ENCODE assay signal across 14 mouse cellular contexts in genomic region chr7:46563801-46564200, GRCm38 (mm10).
A peak's percentile ranks its signal among the peaks of the same experiment; 100 is the strongest.
DNase-seq lines count a peak whose midpoint lies in the region; ATAC-seq and TF ChIP-seq lines count a peak whose summit lies in the region.
"Had no signal": no experiment of that assay in that cellular context is flagged by ENCODE, and none has a peak within 500 bp of the region (broad histone marks: within the 10 kb centered on the region; RNA-seq: fewer than 3 reads in every experiment).

No protein-coding gene starts in this region.

- H3K9ac ChIP-seq in intestine, postnatal 0 days (ENCODE audit: low read depth, low read length): no peak overlapping the region
- H3K9ac ChIP-seq in intestine, embryonic 15.5 days: no peak overlapping the region
- no peak overlapping the region for H3K9ac ChIP-seq in midbrain, embryonic 11.5 days (ENCODE audit: low read length)
- no peak overlapping the region for H3K9ac ChIP-seq in midbrain, embryonic 13.5 days (replicated peaks)
- H3K9ac ChIP-seq in forebrain, embryonic 16.5 days (replicated peaks; ENCODE audit: low read depth, low read length): no peak overlapping the region
- H3K9ac ChIP-seq: stomach, embryonic 15.5 days had no signal

- peak; percentile 72 for DNase-seq in midbrain, embryonic 11.5 days (ENCODE audit: low spot score, missing footprints)
- DNase-seq in ES-CJ7 (ENCODE audit: low read depth, low spot score): peak; percentile 49
- peak; percentile 39 for DNase-seq in induced T-regulatory cell, adult 2 months (ENCODE audit: low read depth)
- DNase-seq in gastrocnemius, postnatal 4 days (ENCODE audit: low spot score in 2 of 2): no peak
- DNase-seq: cerebellum, adult 9-11 months; heart, postnatal 4 days; kidney, postnatal 4 days had no signal

- H3K4me1 ChIP-seq in intestine, postnatal 0 days (replicated peaks; ENCODE audit: control insufficient read depth, insufficient read depth, low read length): no peaks in the 10 kb centered on the region
- no peaks in the 10 kb centered on the region for H3K4me1 ChIP-seq in intestine, embryonic 15.5 days (replicated peaks)
- H3K4me1 ChIP-seq in midbrain, embryonic 11.5 days (ENCODE audit: control insufficient read depth, insufficient read depth, low read length): no peaks in the 10 kb centered on the region
- no peaks in the 10 kb centered on the region for H3K4me1 ChIP-seq in midbrain, embryonic 13.5 days (replicated peaks)
- H3K4me1 ChIP-seq in forebrain, embryonic 16.5 days (replicated peaks; ENCODE audit: control insufficient read depth, insufficient read depth, low read length): no peaks in the 10 kb centered on the region
- H3K4me1 ChIP-seq: embryonic facial prominence, embryonic 10.5 days; stomach, embryonic 15.5 days had no signal

- ATAC-seq in intestine, postnatal 0 days: no peak
- no peak for ATAC-seq in intestine, embryonic 15.5 days
- ATAC-seq in midbrain, embryonic 11.5 days (ENCODE audit: low FRiP score): no peak
- no peak for ATAC-seq in midbrain, embryonic 13.5 days
- no peak for ATAC-seq in forebrain, embryonic 16.5 days
- ATAC-seq: intestine, embryonic 16.5 days had no signal

- TF ChIP-seq CTCF in intestine, postnatal 0 days (IDR thresholded peaks at IDR 0.05; ENCODE audit: low read depth): peak; percentile 49; the same call in 1 of the 2 replicates

- no peak overlapping the region for H3K4me2 ChIP-seq in intestine, postnatal 0 days (replicated peaks; ENCODE audit: low read depth)
- no peak overlapping the region for H3K4me2 ChIP-seq in intestine, embryonic 15.5 days (replicated peaks)
- H3K4me2 ChIP-seq in midbrain, embryonic 11.5 days: no peak overlapping the region
- no peak overlapping the region for H3K4me2 ChIP-seq in midbrain, embryonic 13.5 days (replicated peaks)
- H3K4me2 ChIP-seq in forebrain, embryonic 16.5 days (ENCODE audit: low read length): no peak overlapping the region
- H3K4me2 ChIP-seq: stomach, embryonic 15.5 days had no signal

- H3K4me3 ChIP-seq in intestine, postnatal 0 days (ENCODE audit: low read depth, low read length): no peak overlapping the region
- no peak overlapping the region for H3K4me3 ChIP-seq in intestine, embryonic 15.5 days (replicated peaks)
- no peak overlapping the region for H3K4me3 ChIP-seq in midbrain, embryonic 11.5 days (ENCODE audit: low read depth, low read length)
- H3K4me3 ChIP-seq in midbrain, embryonic 13.5 days (replicated peaks): no peak overlapping the region
- no peak overlapping the region for H3K4me3 ChIP-seq in forebrain, embryonic 16.5 days (replicated peaks; ENCODE audit: low read length)
- H3K4me3 ChIP-seq: embryonic facial prominence, embryonic 10.5 days; stomach, embryonic 15.5 days had no signal

- no peaks in the 10 kb centered on the region for H3K27me3 ChIP-seq in intestine, postnatal 0 days (replicated peaks; ENCODE audit: control insufficient read depth, insufficient read depth, low read length)
- no peaks in the 10 kb centered on the region for H3K27me3 ChIP-seq in intestine, embryonic 15.5 days (replicated peaks)
- H3K27me3 ChIP-seq in midbrain, embryonic 11.5 days (ENCODE audit: control insufficient read depth, insufficient read depth, low read length): no peaks in the 10 kb centered on the region
- no peaks in the 10 kb centered on the region for H3K27me3 ChIP-seq in midbrain, embryonic 13.5 days
- no peaks in the 10 kb centered on the region for H3K27me3 ChIP-seq in forebrain, embryonic 16.5 days (replicated peaks; ENCODE audit: control insufficient read depth, insufficient read depth, low read length)
- H3K27me3 ChIP-seq: stomach, embryonic 15.5 days had no signal

- H3K36me3 ChIP-seq in intestine, postnatal 0 days (ENCODE audit: control insufficient read depth, insufficient read depth): no peaks in the 10 kb centered on the region
- no peaks in the 10 kb centered on the region; the same call in 1 of the 2 replicates for H3K36me3 ChIP-seq in intestine, embryonic 15.5 days
- no peaks in the 10 kb centered on the region for H3K36me3 ChIP-seq in midbrain, embryonic 11.5 days (ENCODE audit: control insufficient read depth, insufficient read depth, low read length)
- H3K36me3 ChIP-seq in midbrain, embryonic 13.5 days: peaks cover 20% of the 10 kb centered on the region
- H3K36me3 ChIP-seq in forebrain, embryonic 16.5 days (ENCODE audit: control insufficient read depth, insufficient read depth): peaks cover 9% of the 10 kb centered on the region
- H3K36me3 ChIP-seq: stomach, embryonic 15.5 days had no signal

- H3K9me3 ChIP-seq in intestine, postnatal 0 days (ENCODE audit: control insufficient read depth): no peaks in the 10 kb centered on the region
- no peaks in the 10 kb centered on the region for H3K9me3 ChIP-seq in intestine, embryonic 15.5 days
- no peaks in the 10 kb centered on the region for H3K9me3 ChIP-seq in midbrain, embryonic 11.5 days (ENCODE audit: control insufficient read depth, low read length)
- peaks cover 4% of the 10 kb centered on the region; the same call in 1 of the 2 replicates for H3K9me3 ChIP-seq in midbrain, embryonic 13.5 days
- peaks cover 3% of the 10 kb centered on the region; the same call in 1 of the 2 replicates for H3K9me3 ChIP-seq in forebrain, embryonic 16.5 days (ENCODE audit: control insufficient read depth, low read length)
- H3K9me3 ChIP-seq: stomach, embryonic 15.5 days had no signal

- no peak overlapping the region for H3K27ac ChIP-seq in intestine, postnatal 0 days (ENCODE audit: low read depth, low read length)
- no peak overlapping the region for H3K27ac ChIP-seq in intestine, embryonic 15.5 days
- H3K27ac ChIP-seq in midbrain, embryonic 11.5 days (ENCODE audit: low read depth, low read length): no peak overlapping the region
- no peak overlapping the region for H3K27ac ChIP-seq in midbrain, embryonic 13.5 days
- H3K27ac ChIP-seq in forebrain, embryonic 16.5 days (ENCODE audit: low read length): no peak overlapping the region
- H3K27ac ChIP-seq: embryonic facial prominence, embryonic 10.5 days; stomach, embryonic 15.5 days had no signal

Comparison
In these comparisons a context has a peak if more than half of its experiments do, and no peak if none do; other contexts are left out.
1. DNase-seq: peak in midbrain, embryonic 11.5 days (single experiment), ES-CJ7 (single experiment) and induced T-regulatory cell, adult 2 months (single experiment); none in gastrocnemius, postnatal 4 days (0 of 2).